Mouse (Mus musculus) hindbrain, embryonic 15.5 days (tissue): ENCODE data around the gene Napb. TPM values are rescaled to one million over a fixed set of nuclear protein-coding genes. Genes with fewer than 3 reads are reported as not detected.
A peak's percentile ranks its signal among the peaks of the same experiment; 100 is the strongest.

ENCODE experiments used
- ATAC-seq: fragments of 200-750 bp; cut with Nextera tagmentation; 2 replicates; pipeline ENCODE4 v1.8.0; 2017; ENCODE audit warnings: low read depth, moderate number of reproducible peaks, moderate TSS enrichment; ENCODE audit not compliant: low FRiP score
- H3K27ac ChIP-seq: fragments of 300-500 bp; sonication (generic); replicated peaks from 2 replicates; pipeline ENCODE4 v1.5.1; 2015; ENCODE audit warnings: mild to moderate bottlenecking, inconsistent platforms
- H3K27me3 ChIP-seq: fragments of 300-500 bp; sonication (generic); 2 replicates; pipeline ENCODE4 v1.6.1; 2015; ENCODE audit warnings: control low read depth, inconsistent platforms
- H3K36me3 ChIP-seq: fragments of 300-500 bp; sonication (generic); 2 replicates; pipeline ENCODE4 v1.6.1; 2015; ENCODE audit warnings: control low read depth, inconsistent platforms
- H3K4me1 ChIP-seq: fragments of 300-500 bp; sonication (generic); replicated peaks from 2 replicates; pipeline ENCODE4 v1.6.1; 2015; ENCODE audit warnings: control low read depth, inconsistent platforms
- H3K4me2 ChIP-seq: fragments of 300-500 bp; sonication (generic); 2 replicates; pipeline ENCODE4 v1.6.1; 2015; ENCODE audit warnings: moderate library complexity, mild to moderate bottlenecking, inconsistent platforms
- H3K4me3 ChIP-seq: fragments of 300-500 bp; sonication (generic); 2 replicates; pipeline ENCODE4 v1.5.1; 2015; ENCODE audit warnings: mild to moderate bottlenecking, inconsistent platforms
- H3K9ac ChIP-seq: fragments of 300-500 bp; sonication (generic); 2 replicates; pipeline ENCODE4 v1.6.1; 2015; ENCODE audit warnings: inconsistent platforms
- H3K9me3 ChIP-seq: fragments of 300-500 bp; sonication (generic); 2 replicates; pipeline ENCODE4 v1.6.1; 2016; ENCODE audit warnings: control low read depth, inconsistent platforms
- WGBS: fragments of 180-500 bp; shearing (Covaris S2); methylation state at CpG from one replicate; pipeline ENCODE4 v1.1.7; 2015; 5-methylcytosine and 5-hydroxymethylcytosine counted together
- polyA plus RNA-seq: library from polyadenylated mRNA; unstranded; fragments of >200 nt; fragmentation: Nextera tagmentation; extraction: Ambion mirVana; gene quantifications from 2 replicates; pipeline ENCODE4 v1.2.1, GENCODE M21; 2015

The Napb gene
- polyA plus RNA-seq, 1 experiment from 2014 or later, result 84.2 TPM

GRCm38 (mm10) chr2:148684972-148685371 is 47.3 kb downstream of the Napb start:
- H3K4me2 ChIP-seq, result no peak overlapping the region
- no peak overlapping the region for H3K9ac ChIP-seq
- no peak for ATAC-seq
- no peaks in the 10 kb centered on the region for H3K9me3 ChIP-seq
- H3K27ac ChIP-seq, result no peak overlapping the region
- H3K27me3 ChIP-seq, result no peaks in the 10 kb centered on the region
- no peak overlapping the region for H3K4me3 ChIP-seq
- peaks cover 44% of the 10 kb centered on the region for H3K36me3 ChIP-seq
- H3K4me1 ChIP-seq, result peaks cover 17% of the 10 kb centered on the region
- 96% methylated on average over 2 of the region's 2 CpGs for WGBS

DNA sequence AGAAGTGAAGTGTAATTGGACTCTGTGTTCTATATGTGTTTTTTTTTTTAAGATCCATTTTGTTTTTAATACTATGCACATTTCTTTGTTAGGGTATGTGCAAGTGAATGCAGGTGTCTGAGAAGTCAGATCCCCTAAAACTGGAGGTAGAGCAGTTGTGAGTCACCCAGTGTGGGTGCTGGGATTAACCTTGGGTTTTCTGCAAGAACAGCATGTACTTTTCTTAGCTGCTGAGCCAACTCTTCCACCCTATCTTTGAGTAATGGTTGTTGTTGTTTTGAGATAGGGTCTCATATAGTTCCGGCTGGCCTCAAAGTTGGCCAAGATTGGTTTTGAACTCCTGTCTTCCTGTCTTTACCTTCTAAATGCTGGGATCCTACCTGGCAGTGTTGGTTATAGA is 49.2 kb downstream of the Napb start:
- Histone ChIP-seq H3K27me3 (no peaks in the 10 kb centered on the region), H3K9ac (no peak overlapping the region), H3K9me3 (no peaks in the 10 kb centered on the region), H3K36me3 (peaks cover 32% of the 10 kb centered on the region), H3K4me3 (no peak overlapping the region), H3K27ac (no peak overlapping the region), H3K4me1 (peaks cover 35% of the 10 kb centered on the region), H3K4me2 (no peak overlapping the region)
- WGBS, result 90% methylated on average over 1 of the region's 1 CpGs
- no peak for ATAC-seq

GRCm38 (mm10) chr2:148681461-148681891 is 50.8 kb downstream of the Napb start:
- H3K27me3 ChIP-seq, result no peaks in the 10 kb centered on the region
- peak overlapping the region; percentile 84 for H3K9ac ChIP-seq
- H3K9me3 ChIP-seq, result no peaks in the 10 kb centered on the region
- peak overlapping the region; percentile 77 for H3K4me3 ChIP-seq
- H3K4me2 ChIP-seq, result peak overlapping the region; percentile 88
- peak overlapping the region; percentile 86 for H3K27ac ChIP-seq
- peaks cover 29% of the 10 kb centered on the region for H3K36me3 ChIP-seq
- peak; percentile 61 for ATAC-seq
- peaks cover 46% of the 10 kb centered on the region for H3K4me1 ChIP-seq
- WGBS, result 10% methylated on average over 17 of the region's 17 CpGs

DNA sequence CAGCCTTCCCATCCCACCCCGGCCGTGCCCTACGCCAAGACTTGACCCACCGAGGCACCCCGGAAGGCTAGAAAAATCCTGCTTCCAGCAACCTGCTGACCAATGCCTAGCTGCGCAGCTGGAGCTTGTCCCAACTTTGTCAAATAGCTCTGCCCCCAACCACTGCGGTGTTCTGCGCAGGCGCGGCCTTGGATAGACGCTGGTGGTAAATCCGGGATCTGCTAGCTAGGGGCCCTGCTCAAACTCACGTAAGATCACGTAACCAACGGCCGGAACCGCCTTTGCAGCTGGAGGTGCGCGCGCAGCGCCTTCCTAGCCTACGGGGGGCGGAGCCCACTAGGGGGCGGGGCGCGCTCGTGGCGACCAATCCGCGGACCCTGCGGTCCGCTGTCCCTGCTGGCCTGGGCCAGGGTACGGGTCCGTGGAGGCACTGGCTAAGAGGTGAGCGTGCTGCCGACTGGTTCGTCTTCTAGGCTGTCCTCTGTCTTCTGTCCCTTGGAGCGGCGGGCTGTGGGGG is 51.4 kb downstream of the Napb start, which contains the start of gene Gzf1:
TSS of gene Gzf1 (plus strand) at position 249 of the 517 bp plus-strand sequence.
- H3K4me1 ChIP-seq, result peaks cover 46% of the 10 kb centered on the region
- peaks cover 29% of the 10 kb centered on the region for H3K36me3 ChIP-seq
- peak within 1 kb of the TSS; percentile 88 for H3K4me2 ChIP-seq
- no peaks in the 10 kb centered on the region for H3K9me3 ChIP-seq
- ATAC-seq, result peak; percentile 95
- WGBS, result under 1% methylated on average over 39 of the region's 39 CpGs
- peak within 1 kb of the TSS; percentile 77 for H3K4me3 ChIP-seq
- H3K9ac ChIP-seq, result peak within 1 kb of the TSS; percentile 84
- no peaks in the 10 kb centered on the region for H3K27me3 ChIP-seq
- H3K27ac ChIP-seq, result peak within 1 kb of the TSS; percentile 86

DNA sequence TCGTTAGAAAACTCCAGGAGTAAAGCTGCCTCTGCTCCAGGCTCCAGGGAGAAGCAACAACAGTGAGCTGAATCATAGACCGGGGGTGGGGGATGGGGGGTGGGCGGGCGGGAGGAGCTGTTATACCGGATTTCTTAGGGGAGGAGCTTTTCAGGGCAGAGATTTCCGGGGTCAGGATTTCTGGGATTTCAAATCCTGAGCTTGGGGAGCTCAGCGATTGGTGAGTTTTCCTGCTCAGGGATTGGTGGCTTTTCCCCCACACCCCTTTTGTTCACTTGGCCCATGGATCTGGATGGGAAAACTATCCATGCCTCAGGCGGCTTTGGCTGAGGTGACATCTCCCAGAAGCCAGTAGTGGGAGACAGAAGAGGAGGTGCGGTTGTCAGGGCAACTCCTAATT is 52.9 kb downstream of the Napb start:
- Histone ChIP-seq H3K4me3 (peak overlapping the region; percentile 3; the same call in 1 of the 2 replicates), H3K4me1 (peaks cover 47% of the 10 kb centered on the region), H3K9ac (no peak overlapping the region), H3K27ac (peak overlapping the region; percentile 86), H3K36me3 (peaks cover 24% of the 10 kb centered on the region), H3K27me3 (no peaks in the 10 kb centered on the region), H3K4me2 (peak overlapping the region; percentile 88), H3K9me3 (no peaks in the 10 kb centered on the region)
- ATAC-seq, result no peak
- under 1% methylated on average over 9 of the region's 9 CpGs for WGBS

- H3K4me2 ChIP-seq, result peak overlapping the region; percentile 62
- peak overlapping the region; percentile 75 for H3K27ac ChIP-seq
- peak overlapping the region; percentile 44 for H3K4me3 ChIP-seq
- no peaks in the 10 kb centered on the region for H3K27me3 ChIP-seq
- H3K36me3 ChIP-seq, result peaks cover 16% of the 10 kb centered on the region
- peaks cover 61% of the 10 kb centered on the region for H3K4me1 ChIP-seq
- peak; percentile 35 for ATAC-seq
- H3K9ac ChIP-seq, result peak overlapping the region; percentile 48
- H3K9me3 ChIP-seq, result no peaks in the 10 kb centered on the region
- 4% methylated on average over 26 of the region's 26 CpGs for WGBS
Observed at GRCm38 (mm10) chr2:148677801-148678200, 54.5 kb downstream of the Napb start.

GRCm38 (mm10) chr2:148672199-148673096 is 59.8 kb downstream of the Napb start, which contains the start of gene Nxt1:
Gene Nxt1, plus strand, starts transcription at chr2:148672601.
- WGBS, result under 1% methylated on average over 58 of the region's 58 CpGs

DNA sequence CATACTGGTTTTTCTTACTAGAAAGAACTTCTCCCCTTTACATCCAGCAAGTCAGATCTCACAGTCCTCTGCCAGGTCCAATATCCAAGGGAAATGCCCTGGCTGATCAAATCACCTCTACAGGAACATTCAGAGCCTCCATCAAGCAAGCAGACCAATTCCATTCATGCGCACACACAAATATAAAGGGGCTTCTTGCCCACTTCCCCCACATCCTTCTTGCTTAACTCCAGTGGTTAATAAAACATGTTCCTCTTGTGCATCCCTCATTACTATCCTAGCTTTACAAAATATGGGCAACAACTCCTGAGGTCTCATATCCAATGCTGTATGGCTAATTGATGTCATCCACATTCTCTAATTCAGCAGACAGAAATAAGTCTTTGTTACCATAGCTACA is 68.8 kb downstream of the Napb start:
- Histone ChIP-seq H3K4me1 (no peaks in the 10 kb centered on the region), H3K27me3 (no peaks in the 10 kb centered on the region), H3K9me3 (no peaks in the 10 kb centered on the region), H3K36me3 (no peaks in the 10 kb centered on the region), H3K4me3 (no peak overlapping the region), H3K9ac (no peak overlapping the region), H3K27ac (no peak overlapping the region), H3K4me2 (no peak overlapping the region)
- ATAC-seq, result no peak
- WGBS, result 98% methylated on average over 1 of the region's 1 CpGs

More at GRCm38 (mm10) chr2:148672199-148673096, 59.8 kb downstream of the Napb start, which contains the start of gene Nxt1:
- peaks cover 28% of the 10 kb centered on the region for H3K4me1 ChIP-seq
- H3K9ac ChIP-seq, result peak within 1 kb of the TSS; percentile 72
- H3K4me2 ChIP-seq, result peak within 1 kb of the TSS; percentile 91
- H3K9me3 ChIP-seq, result no peaks in the 10 kb centered on the region
- peak; percentile 100 for ATAC-seq
- no peaks in the 10 kb centered on the region for H3K27me3 ChIP-seq
- H3K27ac ChIP-seq, result peak within 1 kb of the TSS; percentile 85
- peak within 1 kb of the TSS; percentile 76 for H3K4me3 ChIP-seq
- H3K36me3 ChIP-seq, result peaks cover 16% of the 10 kb centered on the region

- no peak overlapping the region for H3K4me2 ChIP-seq
Observed at GRCm38 (mm10) chr2:148654961-148655360, 77.3 kb downstream of the Napb start.

DNA sequence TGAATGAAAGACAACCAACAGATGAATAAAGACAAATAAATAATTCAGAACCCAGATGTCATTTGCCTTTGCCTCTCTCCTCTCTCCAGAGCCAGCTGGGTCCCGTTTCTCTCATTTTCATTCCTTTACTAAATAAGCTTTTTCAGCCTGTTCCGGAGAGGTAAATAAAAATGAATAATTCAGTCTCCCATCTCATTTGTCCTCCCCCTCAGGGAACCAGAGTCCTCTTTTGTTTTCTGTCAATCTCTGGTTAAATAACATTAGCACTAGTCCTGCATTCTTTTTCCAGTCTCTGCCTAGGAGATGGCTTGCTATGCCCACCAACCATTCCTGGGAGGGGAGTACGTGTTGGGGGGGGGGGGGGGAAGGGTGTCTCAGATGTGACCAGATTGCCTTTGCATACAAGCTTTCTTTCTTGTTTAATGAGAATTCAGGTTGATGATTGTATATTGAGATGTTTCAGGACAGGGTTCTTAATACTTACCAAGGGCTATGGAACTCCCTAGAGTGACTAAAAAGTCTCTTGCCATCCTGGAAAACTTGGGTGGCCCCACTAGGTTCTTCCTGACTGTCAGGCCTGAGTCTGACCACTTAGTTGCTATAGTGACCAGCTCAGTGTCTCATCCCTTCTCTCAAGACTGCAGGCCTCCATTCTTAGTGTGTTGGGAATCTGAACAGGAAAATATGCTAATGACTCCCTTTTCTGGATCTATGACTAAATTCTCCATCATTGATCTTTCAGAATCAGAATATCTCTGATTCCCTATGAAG is 81.5 kb downstream of the Napb start:
- Histone ChIP-seq H3K9me3 (no peaks in the 10 kb centered on the region), H3K4me3 (no peak overlapping the region), H3K4me2 (no peak overlapping the region), H3K9ac (no peak overlapping the region), H3K36me3 (no peaks in the 10 kb centered on the region), H3K4me1 (0 out of 2 replicates have a peak, but pooled peaks cover 4% of the 10 kb centered on the region), H3K27me3 (no peaks in the 10 kb centered on the region), H3K27ac (0 out of 2 replicates have a peak overlapping the region, but pooled peaks have one; percentile 25)
- 8% methylated on average over 3 of the region's 3 CpGs for WGBS
- peak; percentile 59; the same call in 1 of the 2 replicates for ATAC-seq

More at GRCm38 (mm10) chr2:148654961-148655360, 77.3 kb downstream of the Napb start:
- ATAC-seq, result peak; percentile 84
- no peak overlapping the region for H3K9ac ChIP-seq
- H3K27ac ChIP-seq, result no peak overlapping the region
- H3K4me3 ChIP-seq, result no peak overlapping the region
- H3K27me3 ChIP-seq, result no peaks in the 10 kb centered on the region
- H3K36me3 ChIP-seq, result no peaks in the 10 kb centered on the region
- H3K9me3 ChIP-seq, result no peaks in the 10 kb centered on the region
- WGBS, result 4% methylated on average over 3 of the region's 3 CpGs
- 0 out of 2 replicates have a peak, but pooled peaks cover 4% of the 10 kb centered on the region for H3K4me1 ChIP-seq

GRCm38 (mm10) chr2:148644421-148645000 is 87.8 kb downstream of the Napb start:
- H3K9ac ChIP-seq, result no peak overlapping the region
- no peaks in the 10 kb centered on the region for H3K36me3 ChIP-seq
- no peak overlapping the region for H3K4me2 ChIP-seq
- H3K4me3 ChIP-seq, result no peak overlapping the region
- H3K27me3 ChIP-seq, result no peaks in the 10 kb centered on the region
- WGBS, result 71% methylated on average over 6 of the region's 6 CpGs
- no peaks in the 10 kb centered on the region for H3K4me1 ChIP-seq
- no peak overlapping the region for H3K27ac ChIP-seq
- no peaks in the 10 kb centered on the region for H3K9me3 ChIP-seq
- ATAC-seq, result no peak
